Mouse (Mus musculus) testis, postnatal 10 days (tissue): ENCODE data around the gene Ubtd2.
A peak's percentile ranks its signal among the peaks of the same experiment; 100 is the strongest.

Source experiments
- DNase-seq: peaks from one replicate; pipeline ENCODE4 v3.0.0; 2021; ENCODE audit warnings: low spot score

Ubtd2 gene

DNA sequence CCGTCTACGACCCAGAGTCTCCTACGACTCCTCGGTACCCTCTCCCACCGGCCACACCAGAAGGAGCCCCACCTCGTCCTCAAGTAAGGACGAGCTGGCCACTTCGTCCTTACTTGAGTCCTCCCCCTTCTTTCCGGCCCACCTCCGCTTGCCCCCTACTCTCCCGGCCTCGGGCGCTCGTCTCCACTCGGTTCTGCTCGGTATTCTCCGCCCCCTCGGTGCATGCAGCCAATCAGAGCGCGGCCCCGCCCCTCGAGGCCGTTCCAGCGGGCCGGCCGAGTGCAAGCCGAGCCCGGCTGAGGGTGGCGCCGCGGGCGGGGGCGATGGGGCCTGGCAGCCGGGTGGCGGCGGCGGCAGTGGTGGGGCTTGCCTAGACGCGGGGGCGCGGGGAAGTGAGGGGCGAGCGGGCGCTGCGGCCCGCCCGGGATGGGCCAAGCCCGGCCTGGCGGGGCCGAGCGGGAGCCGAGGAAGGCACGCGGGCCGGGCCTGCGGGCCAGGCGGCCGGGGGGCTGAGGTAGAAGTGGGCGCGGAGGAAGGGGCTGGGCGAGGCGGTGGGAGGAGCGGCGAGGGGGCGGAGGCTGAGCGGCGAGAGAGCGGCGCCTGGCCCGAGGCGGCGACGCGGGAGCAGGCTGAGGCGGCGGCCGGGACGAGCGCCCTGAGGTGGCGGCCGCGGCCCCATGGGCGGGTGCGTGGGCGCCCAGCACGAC lies at the start of gene Ubtd2:
Gene Ubtd2 (plus strand): TSS at position 571 of the 707 bp plus-strand sequence.
- peak; percentile 99 for DNase-seq

DNA sequence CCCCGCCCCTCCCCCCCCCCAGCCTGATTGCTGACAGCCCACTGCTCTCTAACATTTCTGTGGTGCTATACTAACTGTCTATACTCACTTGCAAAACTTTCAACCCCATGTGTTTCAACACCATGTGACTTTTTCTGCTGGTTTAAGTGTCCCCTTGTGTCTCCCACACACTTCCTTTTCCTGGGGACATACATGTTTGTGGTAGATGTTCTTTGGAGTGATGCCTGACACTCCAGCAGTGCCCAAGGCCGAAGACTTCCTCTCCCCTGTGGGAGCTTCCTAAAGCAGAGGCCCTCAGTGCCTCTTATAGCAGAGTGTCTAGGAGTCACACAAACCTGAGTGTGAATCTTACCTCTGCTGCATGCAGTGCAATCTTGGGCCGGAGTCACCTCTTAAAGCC lies 47.3 kb upstream of the Ubtd2 start:
- no peak for DNase-seq

DNA sequence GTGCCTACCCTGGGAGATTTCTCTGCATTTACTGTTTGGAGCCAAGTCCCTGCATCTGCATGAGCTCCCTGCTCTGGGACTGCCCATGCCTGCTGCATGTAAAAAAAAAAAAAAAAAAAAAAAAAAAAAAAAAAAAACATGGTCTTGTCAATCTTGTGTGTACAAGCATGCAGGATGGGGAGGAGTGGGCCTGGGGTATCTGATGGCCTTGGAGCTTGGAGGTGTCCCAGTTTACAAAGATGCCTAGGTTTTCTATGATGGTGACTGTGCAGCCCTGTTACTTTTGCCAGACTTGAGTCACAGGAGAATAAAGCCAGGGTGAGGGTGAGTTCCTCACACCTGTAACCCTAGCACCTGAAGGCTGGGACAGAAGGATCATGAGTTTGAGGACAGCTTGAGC lies 46.1 kb upstream of the Ubtd2 start:
- DNase-seq = no peak

DNA sequence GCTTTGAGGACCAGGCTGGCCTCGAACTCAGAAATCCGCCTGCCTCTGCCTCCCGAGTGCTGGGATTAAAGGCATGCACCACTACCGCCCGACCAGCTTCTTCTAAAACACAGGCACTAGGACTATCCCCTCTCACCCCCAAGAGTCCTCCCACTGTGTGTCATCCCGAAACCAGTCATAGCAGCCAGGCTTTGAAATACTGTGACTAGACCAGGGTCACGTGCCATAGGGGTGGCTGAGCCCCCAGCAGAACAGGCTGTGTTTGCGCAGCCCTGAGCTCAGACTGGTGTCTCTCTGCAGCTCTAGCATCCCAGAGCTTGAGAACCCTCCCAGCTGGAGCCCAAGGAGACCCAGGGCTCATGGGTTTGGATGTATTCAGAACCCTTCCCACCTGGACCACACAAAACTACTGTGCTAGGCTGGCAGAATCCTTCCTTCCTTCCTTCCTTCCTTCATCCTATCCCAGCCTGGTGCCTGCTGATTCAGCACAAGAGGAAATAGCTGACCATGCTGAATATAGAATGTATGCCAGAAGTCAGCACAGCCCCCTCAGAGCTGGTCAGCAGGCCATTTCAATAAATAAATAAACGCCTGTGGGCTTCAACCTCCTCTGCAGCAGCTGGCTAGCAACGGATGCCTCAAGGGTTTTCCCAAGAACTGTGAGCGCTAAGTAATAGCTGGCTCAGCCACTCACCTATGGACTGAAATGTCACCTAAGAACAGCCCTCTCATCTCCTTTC lies 45.2 kb upstream of the Ubtd2 start:
- no peak for DNase-seq

DNA sequence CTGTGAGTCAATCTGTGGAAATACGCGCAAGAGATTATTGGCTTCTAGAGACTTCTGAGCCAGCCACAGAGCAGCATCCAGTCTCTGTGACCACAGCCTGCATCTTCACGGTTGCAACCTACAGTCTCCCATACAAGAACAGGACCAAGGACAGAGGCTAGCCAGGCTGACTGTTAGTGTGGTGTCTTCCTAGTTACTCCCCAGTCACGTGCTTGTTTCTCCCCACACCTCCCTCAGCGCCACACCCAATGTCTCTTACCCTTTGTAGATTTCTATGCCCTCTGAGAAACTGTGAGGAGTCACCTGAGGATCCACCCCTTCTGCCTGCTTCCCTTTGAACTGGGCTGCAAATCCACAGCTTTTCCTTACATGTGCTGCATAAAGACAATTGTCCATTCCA lies 35.2 kb upstream of the Ubtd2 start:
- no peak for DNase-seq

DNA sequence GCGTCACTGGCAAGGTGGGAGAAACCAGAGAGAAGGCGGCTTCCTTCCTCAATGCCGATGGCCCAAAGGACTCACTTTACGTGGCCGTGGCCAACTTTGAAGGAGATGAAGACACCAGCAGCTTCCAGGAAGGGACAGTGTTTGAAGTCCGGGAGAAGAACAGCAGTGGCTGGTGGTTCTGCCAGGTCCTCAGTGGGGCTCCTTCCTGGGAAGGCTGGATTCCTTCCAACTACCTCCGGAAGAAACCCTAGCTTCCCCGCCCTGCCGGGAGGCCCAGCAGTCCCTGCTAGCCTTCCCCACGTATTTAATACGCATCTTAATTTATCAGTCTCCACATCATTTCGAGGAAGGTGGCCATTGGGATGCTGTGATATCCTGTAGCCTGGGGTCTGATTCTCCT lies 31.9 kb upstream of the Ubtd2 start:
- no peak for DNase-seq

DNA sequence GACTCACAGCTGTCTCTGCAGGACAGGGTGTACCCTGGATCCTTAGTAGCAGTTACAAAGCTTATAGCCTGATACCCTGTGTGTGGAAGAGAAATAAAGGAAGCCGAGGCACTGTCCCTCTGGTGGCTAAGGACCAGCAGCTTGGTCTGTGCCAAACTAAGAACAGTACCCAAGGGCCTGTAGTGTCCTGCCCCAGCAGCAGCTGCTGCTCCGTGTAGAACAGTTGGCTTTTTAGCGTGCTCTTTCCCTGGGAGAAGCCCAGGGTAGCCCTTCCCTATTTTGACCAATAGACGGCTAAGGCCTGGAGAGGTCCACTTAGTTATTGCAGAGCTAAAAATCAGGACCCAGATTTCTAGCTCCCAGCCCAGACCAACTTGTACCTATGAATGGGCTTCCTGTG lies 30.6 kb upstream of the Ubtd2 start:
- no peak for DNase-seq

DNA sequence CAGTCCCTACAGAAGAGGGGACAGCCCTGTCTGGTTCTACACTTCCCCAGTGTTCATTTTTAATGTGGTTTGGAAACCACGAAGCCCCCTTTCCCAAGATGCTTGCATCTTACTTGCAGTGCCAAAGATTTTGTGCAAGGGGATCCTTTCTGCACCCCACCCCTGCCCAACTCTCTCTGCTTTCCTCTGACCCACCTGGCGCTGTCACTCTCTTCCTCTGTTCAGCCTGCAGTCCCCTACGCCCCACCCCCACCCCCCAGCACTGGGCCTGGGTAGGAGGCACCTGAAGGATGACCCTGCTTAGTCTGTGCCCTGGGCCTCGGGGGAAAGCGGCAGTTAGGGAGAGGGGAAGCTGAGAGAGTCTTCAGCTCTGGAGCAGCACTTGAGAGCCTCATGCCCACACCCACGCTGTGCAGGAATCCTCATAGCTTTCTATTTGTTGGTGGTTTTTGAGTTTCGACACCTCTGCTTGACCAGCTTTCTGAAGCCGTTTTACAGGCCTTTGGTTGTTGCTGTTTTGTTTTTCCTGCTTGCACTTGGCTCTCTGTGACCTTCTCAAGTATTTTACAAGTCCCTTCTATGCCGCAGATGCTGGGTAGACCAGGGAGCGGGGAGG lies 30.0 kb upstream of the Ubtd2 start:
- DNase-seq = no peak

DNA sequence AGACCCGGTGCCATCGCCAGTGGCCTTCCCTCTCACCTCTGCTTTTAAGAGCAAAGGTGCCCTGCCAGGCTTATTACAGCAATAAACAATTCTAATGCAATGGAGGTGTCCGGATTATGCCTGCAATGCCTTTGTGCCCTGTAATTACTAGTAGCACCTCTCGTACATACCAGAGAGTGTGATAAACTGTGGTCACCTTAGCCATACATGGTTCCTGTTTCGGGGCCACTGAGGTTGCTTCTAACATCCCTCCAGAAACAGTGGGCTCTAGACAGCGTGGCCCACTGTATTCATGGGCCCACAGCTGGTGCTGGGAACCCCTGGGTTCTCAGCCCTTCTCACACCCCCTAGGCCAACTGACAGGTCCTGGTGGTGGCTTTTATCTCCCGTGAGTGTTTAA lies 27.6 kb upstream of the Ubtd2 start:
- DNase-seq = no peak

DNA sequence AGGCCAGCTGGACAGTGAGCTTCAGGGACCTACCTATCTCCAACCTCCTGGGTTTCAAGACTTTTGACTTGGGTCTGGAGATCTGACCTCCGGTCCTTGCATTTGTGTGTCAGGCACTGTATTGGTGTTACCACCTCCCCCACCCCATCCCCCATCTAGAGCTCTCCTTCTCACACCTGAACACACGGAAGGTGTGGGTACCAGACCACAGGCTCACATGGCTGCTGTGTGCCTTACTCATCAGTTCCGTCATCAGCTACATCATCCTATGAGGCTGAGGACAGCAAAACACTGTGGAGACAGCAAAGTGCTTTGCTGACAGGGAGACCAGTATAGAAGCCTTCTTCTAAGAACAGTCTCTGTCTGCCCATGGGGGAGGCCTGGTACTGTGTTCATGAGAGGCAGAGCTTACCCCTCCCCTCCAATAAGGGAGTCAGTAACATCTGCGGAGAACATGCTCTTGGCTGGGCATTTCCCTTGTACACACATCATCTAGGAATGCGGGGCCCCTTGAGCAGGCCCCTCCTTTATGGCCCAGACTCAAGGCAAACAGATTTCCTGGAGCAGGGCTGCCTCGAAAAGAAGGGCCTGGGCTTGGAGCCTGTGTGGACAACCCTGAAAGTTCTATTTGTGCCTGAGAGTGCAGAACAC lies 19.6 kb upstream of the Ubtd2 start:
- DNase-seq = peak; percentile 66

DNA sequence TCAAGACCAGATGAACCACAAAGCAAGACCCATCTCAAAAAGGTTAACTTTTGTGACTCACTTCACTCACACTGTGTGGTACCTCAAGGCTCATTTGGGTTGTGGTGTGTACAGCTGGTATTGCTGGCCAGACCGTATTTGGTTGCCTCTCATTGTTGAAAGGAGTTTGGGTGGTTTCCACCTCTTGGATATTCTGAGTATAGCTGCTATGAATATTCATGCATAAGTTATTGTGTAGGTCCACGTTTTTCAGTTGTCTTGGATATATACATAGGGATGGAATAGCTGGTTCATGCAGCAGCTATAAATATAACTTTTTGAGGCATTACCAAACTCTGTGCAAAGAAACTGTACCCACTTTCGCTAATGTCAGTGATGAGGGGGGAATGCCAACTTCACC lies 12.6 kb upstream of the Ubtd2 start:
- no peak for DNase-seq

DNA sequence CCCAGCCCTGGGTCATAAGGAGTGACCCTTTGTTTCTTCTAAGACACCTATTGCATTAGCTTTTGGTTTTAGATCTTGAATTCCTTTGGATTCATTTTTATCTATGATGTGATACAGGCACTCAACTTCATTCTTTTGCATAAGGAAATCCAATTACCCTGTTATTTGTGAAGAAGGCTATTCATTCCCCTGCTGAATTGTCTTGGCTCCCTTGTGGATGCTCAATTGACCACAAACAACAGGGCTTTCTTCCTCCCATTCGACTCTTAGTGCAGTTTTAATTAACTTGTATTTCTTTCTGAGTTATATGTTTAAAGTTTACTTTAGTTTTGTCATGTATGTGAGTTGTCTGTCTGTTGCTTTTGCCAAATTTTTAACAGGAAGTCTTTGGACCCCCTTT lies 10.9 kb upstream of the Ubtd2 start:
- no peak for DNase-seq

DNA sequence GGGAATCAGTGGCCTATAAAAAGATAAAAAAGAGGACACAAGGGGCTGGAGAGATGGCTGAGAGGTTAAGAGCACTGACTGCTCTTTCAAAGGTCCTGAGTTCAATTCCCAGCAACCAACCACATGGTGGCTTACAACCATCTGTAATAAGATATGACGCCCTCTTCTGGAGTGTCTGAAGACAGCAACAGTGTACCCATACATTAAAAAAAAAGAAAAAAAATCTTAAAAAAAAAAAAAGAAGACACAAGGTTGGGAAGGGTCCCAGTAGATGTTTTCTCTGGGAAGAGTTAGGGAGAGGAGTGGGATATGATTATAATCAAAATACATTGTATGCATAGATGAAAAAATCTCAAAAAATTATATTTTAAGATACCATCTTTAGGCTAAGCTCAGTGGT lies 10.0 kb upstream of the Ubtd2 start:
- no peak for DNase-seq

DNA sequence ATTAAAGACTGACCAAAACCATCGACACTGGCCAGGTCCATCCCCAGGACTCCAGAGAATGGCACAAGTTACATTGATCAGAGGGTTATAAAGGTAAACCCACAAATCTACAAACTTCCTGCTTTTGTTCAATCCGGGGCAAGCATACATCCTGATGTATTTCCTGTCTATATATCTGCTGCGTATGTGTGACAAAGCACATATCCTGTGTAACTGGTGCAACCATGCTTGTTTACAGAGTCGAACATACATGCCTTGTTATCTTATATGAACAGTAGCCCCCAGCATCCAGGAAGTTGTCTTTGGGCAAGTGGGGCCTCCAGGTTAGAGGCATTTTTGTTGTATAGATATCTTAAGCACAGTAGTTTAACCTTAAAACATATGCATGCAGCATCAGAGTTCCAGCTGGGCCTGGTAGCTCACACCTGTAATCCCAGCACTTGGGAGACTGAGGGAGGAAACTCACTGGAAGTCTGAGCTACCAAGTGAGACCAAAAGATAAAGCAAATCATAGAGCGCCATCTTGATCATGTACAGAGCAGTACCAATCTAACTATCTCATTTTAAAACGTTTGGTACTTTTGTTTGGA lies 9.4 kb upstream of the Ubtd2 start:
- DNase-seq = no peak

DNA sequence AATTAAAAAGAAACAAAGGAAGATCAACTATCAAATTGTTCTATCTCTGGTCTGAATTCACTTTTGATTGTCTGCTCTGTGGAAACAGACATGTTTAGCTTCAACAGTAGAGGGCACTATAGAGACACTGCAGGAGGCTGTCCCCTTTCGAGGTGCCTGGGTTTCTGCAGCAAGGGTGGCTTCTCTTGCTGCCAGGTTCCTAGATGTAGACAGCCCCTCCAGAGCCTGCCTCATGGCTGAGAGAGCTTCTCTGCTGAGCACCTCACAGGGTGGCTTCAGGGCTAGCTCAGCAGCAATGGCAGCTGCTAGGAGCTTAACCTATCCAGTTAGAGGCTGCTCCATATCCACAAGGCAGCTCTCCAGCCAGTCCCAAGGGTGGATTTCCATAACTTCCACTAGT lies 5.0 kb upstream of the Ubtd2 start:
- peak; percentile 53 for DNase-seq

DNA sequence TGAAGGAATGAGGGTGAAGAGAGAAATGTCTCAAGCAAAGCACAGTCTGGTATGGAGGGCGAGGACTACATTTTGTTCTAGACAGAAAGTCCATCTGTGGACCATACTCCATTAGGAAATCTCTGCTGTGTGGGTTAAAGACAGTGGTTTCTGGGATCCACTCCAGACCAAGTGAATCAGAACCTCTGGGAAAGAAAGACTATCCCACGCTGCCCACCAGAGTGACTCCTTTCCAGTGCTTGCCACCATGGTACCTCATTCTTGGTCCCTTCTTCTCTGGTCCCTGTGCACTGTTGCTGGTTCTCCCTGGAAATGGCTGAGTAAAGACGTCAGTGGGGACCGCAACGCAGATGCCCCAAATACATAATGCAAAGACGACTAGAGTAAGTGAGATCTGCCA lies 3.9 kb upstream of the Ubtd2 start:
- DNase-seq = no peak

DNA sequence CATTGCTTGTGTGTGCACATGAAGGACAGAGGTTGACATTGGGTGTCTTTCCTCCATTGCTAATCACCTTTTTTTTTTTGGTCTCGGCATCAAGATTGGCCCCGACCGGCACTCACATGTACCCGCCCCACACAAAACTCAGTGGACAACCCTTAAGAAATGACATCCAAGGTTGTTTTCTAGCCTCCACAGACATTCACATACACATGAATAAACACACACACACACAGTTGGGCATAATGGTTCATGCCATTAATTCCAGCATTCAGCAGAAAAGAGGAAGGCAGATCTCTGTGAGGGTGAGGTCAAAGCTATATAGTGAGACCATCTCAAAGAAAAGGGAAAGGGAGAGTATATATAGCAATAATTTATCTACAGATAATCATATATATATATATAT lies 2.4 kb upstream of the Ubtd2 start:
- no peak for DNase-seq

DNA sequence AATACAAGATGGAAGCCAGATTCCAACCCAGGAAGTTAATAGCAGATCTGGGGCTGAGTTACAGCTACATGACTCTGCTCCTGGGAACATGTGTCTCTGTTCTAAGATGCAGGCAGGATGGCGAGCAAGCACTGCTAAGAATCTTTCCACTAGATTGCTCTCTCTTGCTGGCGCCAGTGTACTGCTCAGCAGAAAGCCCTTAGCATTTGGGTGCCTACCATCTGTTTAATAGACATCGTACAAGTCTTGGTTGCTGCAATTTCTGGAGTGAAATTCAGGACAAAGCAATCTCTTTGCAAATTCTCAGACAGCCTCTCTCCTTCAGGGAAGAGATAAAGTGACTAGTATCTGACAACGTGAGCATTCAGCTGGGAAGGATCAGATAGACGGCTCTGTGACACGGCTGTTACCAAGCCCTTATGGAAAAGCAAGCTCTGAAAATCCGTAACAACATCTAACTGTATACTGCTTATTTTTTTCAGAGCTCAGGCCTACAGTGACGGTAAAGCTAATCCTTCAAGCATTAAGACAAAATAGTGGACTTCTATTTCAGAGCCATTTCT lies 1.7 kb upstream of the Ubtd2 start:
- DNase-seq = no peak

DNA sequence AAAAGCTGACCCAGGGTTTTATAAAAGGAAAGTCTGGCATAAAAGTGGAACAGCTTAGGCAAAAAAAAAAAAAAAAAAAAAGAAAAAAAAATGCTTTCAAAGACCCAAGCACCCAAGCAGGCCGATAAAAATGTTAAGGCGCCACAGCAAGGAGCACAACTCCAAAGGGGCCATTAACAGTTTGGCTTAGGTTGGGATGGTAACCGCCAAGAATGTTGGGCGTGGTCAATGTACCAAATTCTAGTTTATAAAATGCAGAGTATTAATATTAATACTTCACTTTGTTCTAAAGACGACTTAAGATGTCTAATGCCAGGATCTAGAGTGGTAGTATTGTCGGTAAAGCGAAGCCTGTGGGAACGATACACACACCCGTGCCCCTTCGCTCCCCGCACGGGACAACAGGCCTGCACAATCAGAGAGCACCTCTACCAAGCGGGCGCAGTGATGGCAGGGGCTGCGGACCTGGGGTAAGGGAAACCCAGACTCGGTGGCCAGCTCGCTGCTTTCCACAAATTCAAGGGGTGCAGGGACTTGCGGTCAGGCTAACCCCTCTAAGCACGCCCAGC lies 855 bp upstream of the Ubtd2 start:
- DNase-seq = no peak

DNA sequence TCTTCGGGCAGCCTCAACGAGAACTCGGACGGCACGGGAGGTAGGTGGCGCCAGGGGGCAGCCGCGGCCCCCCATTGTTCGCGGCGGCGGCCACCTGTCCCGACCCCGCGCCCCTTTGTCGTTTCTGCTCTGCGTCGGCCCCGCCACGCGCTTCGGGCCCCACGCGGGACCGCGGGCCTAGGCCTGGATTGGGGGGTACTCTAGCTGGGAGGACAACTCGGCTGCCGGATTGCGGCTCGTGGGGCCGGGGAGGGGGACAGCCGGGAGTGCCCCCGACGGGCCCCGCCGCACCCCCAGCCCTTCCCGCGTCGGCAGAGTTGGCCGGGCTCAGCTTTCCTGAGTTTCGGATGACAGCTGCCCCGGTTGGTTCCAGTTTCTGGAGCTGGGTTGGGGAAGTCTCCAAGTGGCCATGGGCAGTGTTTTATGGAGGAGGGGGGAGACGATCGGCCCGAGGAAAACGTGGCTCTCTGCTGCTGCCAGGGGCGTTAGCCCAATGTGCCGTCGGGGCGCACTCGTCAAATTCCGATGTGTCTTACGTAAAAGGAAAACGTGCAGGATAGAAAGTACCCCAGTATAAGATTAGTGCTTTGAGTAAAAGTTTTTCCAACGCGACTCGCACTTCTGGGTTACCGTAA lies 454 bp downstream of the Ubtd2 start:
- no peak for DNase-seq

DNA sequence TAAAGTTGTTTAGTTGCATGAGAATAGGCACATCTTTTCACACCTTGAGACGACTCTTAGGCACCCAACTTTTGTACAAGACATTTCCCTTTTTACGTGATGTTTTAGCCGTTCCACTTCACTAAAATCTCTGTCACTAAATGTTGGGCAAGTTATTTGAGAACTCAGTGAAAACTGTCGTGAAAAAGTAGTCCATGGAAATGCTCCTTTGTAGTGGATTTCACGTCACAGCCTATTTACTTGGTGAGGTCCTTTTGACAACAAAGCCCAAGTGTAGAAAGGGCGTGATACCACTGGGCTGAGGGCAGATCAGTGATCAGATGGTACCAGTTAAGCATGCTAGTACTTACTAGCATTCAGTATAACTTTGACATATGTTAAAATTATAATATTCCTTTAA lies 1.2 kb downstream of the Ubtd2 start:
- no peak for DNase-seq
